Comparison of ENCODE assay signal across 8 mouse cellular contexts in genomic region chr12:100199891-100200644, GRCm38 (mm10). TPM values are rescaled to one million over a fixed set of nuclear protein-coding genes. Genes with fewer than 3 reads are reported as not detected.
DNase-seq lines count a peak whose midpoint lies in the region; ATAC-seq lines count a peak whose summit lies in the region.

No protein-coding gene starts in this region.

- ATAC-seq in activated CD4-positive, CD25-positive, alpha-beta regulatory T cell, adult 4 months, result peak; percentile 24
- peak; percentile 62 for ATAC-seq in hindbrain, embryonic 16.5 days
- peak; percentile 20 for ATAC-seq in megakaryocyte progenitor cell, adult 5-6 weeks (replicated peaks; ENCODE audit: poor library complexity)

- peak overlapping the region; percentile 93 for H3K27ac ChIP-seq in hindbrain, embryonic 16.5 days (ENCODE audit: low read depth, low read length)

- H3K4me3 ChIP-seq in hindbrain, embryonic 16.5 days (ENCODE audit: low read length), result peak overlapping the region; percentile 91

- H3K27me3 ChIP-seq in hindbrain, embryonic 16.5 days (replicated peaks; ENCODE audit: control insufficient read depth, insufficient read depth, low read length), result no peaks in the 10 kb centered on the region

- WGBS in hindbrain, embryonic 16.5 days, result under 1% methylated on average over 39 of the region's 86 CpGs

- intact Hi-C loops in left cerebral cortex, postnatal 25 days (cut with DNase I), result loop anchor here (1.0 to 10.0 kb wide), 4 partner anchors 13 to 322 kb away; partner anchors contain the start of gene Ttc7b

- H3K9me3 ChIP-seq in hindbrain, embryonic 16.5 days (ENCODE audit: control insufficient read depth, low read length), result no peaks in the 10 kb centered on the region

- peak overlapping the region; percentile 75 for H3K4me2 ChIP-seq in hindbrain, embryonic 16.5 days (ENCODE audit: low read length)

- H3K9ac ChIP-seq in hindbrain, embryonic 16.5 days (ENCODE audit: low read depth, low read length), result peak overlapping the region; percentile 92

- H3K4me1 ChIP-seq in hindbrain, embryonic 16.5 days (ENCODE audit: control insufficient read depth, insufficient read depth, low read depth, low read length), result peaks cover 26% of the 10 kb centered on the region

- H3K36me3 ChIP-seq in hindbrain, embryonic 16.5 days (ENCODE audit: control insufficient read depth, insufficient read depth, low read length), result peaks cover 21% of the 10 kb centered on the region

- peak; percentile 79 to 84 for DNase-seq in cerebellum, postnatal 25 days
- peak; percentile 47 to 59 for DNase-seq in gastrocnemius, adult 8-10 months (ENCODE audit: low spot score in 2 of 2)
- peak; percentile 70 to 85 for DNase-seq in left cerebral cortex, postnatal 25 days (ENCODE audit: low spot score in 2 of 2)
- DNase-seq in right cerebral cortex, postnatal 25 days, result peak; percentile 82
- peak; percentile 85 for DNase-seq in yolk sac, embryonic 10.5 days (ENCODE audit: low spot score)

RNA-seq across cellular contexts. Expression of gene Calm1, which starts 0.8 kb away (rescaled TPM):
- polyA plus RNA-seq in activated CD4-positive, CD25-positive, alpha-beta regulatory T cell, adult 4 months (2017; shearing (Covaris generic)), result 1,000 to 10,000 TPM; 1,514 to 2,306 TPM
- total RNA-seq in gastrocnemius, adult 8-10 months (2022), result 100 to 1,000 TPM; 532 to 601 (median 581) TPM
- 2,854 and 3,176 TPM in 2 replicates for polyA plus RNA-seq in hindbrain, embryonic 16.5 days (2015; fragmentation: Nextera tagmentation; extraction: Ambion mirVana)
- total RNA-seq in left cerebral cortex, postnatal 25 days (2021), result 1,000 to 10,000 TPM; 2,231 to 2,341 TPM
- 340 and 447 TPM in 2 replicates for total RNA-seq in megakaryocyte progenitor cell, adult 5-6 weeks (2015)
- total RNA-seq in megakaryocyte progenitor cell, adult 5-6 weeks (2017), result 536 and 549 TPM in 2 replicates

RNA-seq across cellular contexts. Expression of gene Nrde2, which starts 40.6 kb away (rescaled TPM):
- polyA plus RNA-seq in activated CD4-positive, CD25-positive, alpha-beta regulatory T cell, adult 4 months (2017; shearing (Covaris generic)), result 10 to 100 TPM; 13.0 to 15.3 TPM
- total RNA-seq in gastrocnemius, adult 8-10 months (2022), result 10 to 100 TPM in 2 of 4 experiments, 1 to 10 TPM in 2; 5.9 to 11.3 (median 9.4) TPM
- polyA plus RNA-seq in hindbrain, embryonic 16.5 days (2015; fragmentation: Nextera tagmentation; extraction: Ambion mirVana), result 11.9 and 13.6 TPM in 2 replicates
- total RNA-seq in left cerebral cortex, postnatal 25 days (2021), result 10 to 100 TPM; 19.2 to 19.6 TPM
- 5.9 and 6.5 TPM in 2 replicates for total RNA-seq in megakaryocyte progenitor cell, adult 5-6 weeks (2015)
- total RNA-seq in megakaryocyte progenitor cell, adult 5-6 weeks (2017), result 24.0 and 29.9 TPM in 2 replicates

Comparison
In these comparisons a context has a peak if more than half of its experiments do, and no peak if none do; other contexts are left out.
1. Peak in every context shown above with its lines: DNase-seq, ATAC-seq, H3K4me3 ChIP-seq and H3K27ac ChIP-seq.